Mouse (Mus musculus) liver, embryonic 14.5 days (tissue): ENCODE data around the gene Nfam1.

Experiments
- CTCF ChIP-seq: IDR thresholded peaks from 2 replicates; pipeline ENCODE4 v1.5.1; 2016; ENCODE audit warnings: antibody characterized with exemption, low read depth, control low read depth
- EP300 ChIP-seq: IDR thresholded peaks from 2 replicates; pipeline ENCODE4 v1.6.1; 2016; ENCODE audit warnings: antibody characterized with exemption, low read depth

DNA sequence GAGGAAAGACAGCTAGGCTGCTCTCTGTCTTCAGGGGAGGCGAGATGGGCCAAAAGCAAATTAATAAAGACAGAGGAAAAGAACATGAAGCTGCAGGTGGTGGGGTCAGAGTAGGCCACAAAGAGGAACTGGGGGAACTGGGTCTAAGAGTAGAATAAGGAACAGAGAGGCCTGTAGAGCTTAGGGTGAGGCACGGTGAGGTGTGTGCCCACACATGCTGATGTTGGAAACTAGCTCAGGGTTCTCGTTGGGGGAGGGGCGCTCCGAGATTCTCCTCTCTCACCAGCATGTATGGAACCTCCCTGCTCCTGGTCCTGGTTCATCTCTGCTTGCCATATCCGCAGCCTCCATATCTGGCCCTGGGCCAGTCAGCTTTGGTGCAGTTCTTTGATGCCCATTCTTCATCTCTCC is 34.3 kb downstream of the Nfam1 start:
- TF ChIP-seq EP300: no peak
- TF ChIP-seq CTCF: no peak
